Mouse (Mus musculus): Measurements from ENCODE around the gene Gm5678.

- TF ChIP-seq POLR2A (IDR thresholded peaks at IDR 0.05; ENCODE audit: extremely low read depth, insufficient read depth, low read length) = no peak
- no peak for TF ChIP-seq CTCF (IDR thresholded peaks at IDR 0.05; ENCODE audit: extremely low read depth, insufficient read depth, low read length)
These were observed 50.3 kb downstream of the Gm5678 start for GRCm38 (mm10) chr16:93678206-93678605.
